Mouse (Mus musculus) pancreas, adult 10 weeks (tissue): ENCODE data around the gene Lrrc74a. TPM values are rescaled to one million over a fixed set of nuclear protein-coding genes. Genes with fewer than 3 reads are reported as not detected.

Source experiments
- polyA plus RNA-seq: library from polyadenylated mRNA; stranded (reverse); fragments of 350-450 nt; fragmentation: Illumina TruSeq; extraction: RNeasy Lipid Tissue Mini Kit (QIAGEN cat#74804); gene quantifications from one replicate; pipeline ENCODE4 v1.2.3, GENCODE M21; 2015; ENCODE audit warnings: low read depth, low replicate concordance; ENCODE audit not compliant: insufficient read depth

The Lrrc74a gene
- not detected for polyA plus RNA-seq

GRCm38 (mm10) chr12:86734319-86734810 is at the start of gene Lrrc74a:
Gene Lrrc74a (plus strand): TSS chr12:86734369.

GRCm38 (mm10) chr12:86726120-86726640 is 8.0 kb upstream of the Lrrc74a start, which contains the start of gene Angel1:
Gene Angel1 (minus strand): TSS chr12:86726460.

Other genes starting within 250 kb of the Lrrc74a start
- gene Vash1, start 55.7 kb upstream of the Lrrc74a start, polyA plus RNA-seq: 1.6 TPM
- gene Angel1, start 7.9 kb upstream of the Lrrc74a start, polyA plus RNA-seq: 1.7 TPM
- gene Irf2bpl, start 150.4 kb downstream of the Lrrc74a start, polyA plus RNA-seq: 6.2 TPM
- 3.3 TPM for gene Cipc, start 212.7 kb downstream of the Lrrc74a start, polyA plus RNA-seq